Mouse (Mus musculus): Measurements from ENCODE around the gene Epor.

Gene Epor

GRCm38 (mm10) chr9:21909474-21910223 lies 53.7 kb downstream of the Epor start:
- no peak for DNase-seq (ENCODE audit: low read depth in 2 of 2, low spot score in 2 of 2)
